Mouse (Mus musculus): ENCODE results near the gene Slc25a23. TPM values are rescaled to one million over a fixed set of nuclear protein-coding genes. Genes with fewer than 3 reads are reported as not detected.

Slc25a23 gene
- polyA plus RNA-seq, 1 experiment from 2014 or later, result 9.1 TPM

DNA sequence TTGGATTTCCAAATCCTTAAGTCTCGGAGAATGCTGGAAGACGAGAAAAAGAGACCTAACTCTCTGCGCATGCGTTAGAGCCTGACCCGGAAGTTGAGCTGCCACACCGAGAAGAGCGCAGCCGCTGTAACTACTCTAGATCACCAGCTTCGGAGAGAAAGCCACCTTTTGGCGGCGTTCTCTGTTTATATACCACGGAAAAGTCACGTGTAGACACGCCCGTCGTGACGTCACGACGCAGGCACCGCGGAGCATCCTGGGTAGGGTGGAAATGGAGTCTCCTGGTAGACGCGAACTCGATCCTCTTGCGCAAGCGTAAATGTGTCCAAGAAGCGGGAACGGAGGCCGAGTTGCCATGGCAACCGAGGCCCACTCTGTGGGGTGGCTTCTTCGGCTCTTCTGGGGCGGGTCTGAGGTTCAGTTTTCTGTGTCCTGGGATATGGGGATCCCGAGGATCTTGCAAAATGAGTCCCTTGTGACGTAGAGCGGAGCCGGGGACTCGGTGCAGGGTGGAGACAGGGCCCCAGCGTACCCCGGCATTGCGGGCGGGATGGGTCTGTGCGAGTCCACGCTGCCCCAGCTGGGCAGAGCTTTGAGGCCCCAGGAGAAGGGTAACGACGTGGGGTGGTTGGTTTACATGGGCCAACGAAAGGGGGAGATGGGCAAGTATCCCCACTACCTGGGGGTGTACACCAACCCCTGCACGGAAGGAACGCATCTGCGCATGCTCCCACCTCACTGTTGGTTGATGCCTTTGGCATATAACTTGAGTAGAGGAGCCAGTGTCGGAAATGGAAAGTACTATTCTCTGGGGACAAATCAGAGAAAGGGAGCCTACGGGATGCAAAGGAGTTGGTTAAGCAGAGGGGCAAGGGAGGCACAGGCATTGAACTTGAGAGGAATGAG is 48.2 kb downstream of the Slc25a23 start, which contains the start of the genes Gtf2f1 and Gm17949:
Gene Gtf2f1 (minus strand): TSS at position 53 of the 906 bp plus-strand sequence.
Gene Gm17949 (plus strand): TSS at position 234 of the 906 bp plus-strand sequence.
- Histone ChIP-seq H3K9me3 (no peaks in the 10 kb centered on the region), H3K9ac (peak within 1 kb of the TSS; percentile 85), H3K4me1 (peaks cover 19% of the 10 kb centered on the region), H3K27me3 (no peaks in the 10 kb centered on the region), H3K4me3 (peak within 1 kb of the TSS; percentile 77), H3K36me3 (peaks cover 32% of the 10 kb centered on the region), H3K27ac (peak within 1 kb of the TSS; percentile 98), H3K4me2 (peak within 1 kb of the TSS; percentile 85)
- WGBS, result under 1% methylated on average over 51 of the region's 51 CpGs
- ATAC-seq (ENCODE audit: insufficient number of reproducible peaks, insufficient read depth, low FRiP score, low TSS enrichment, low read depth), result peak; percentile 86

- ATAC-seq (ENCODE audit: insufficient number of reproducible peaks, insufficient read depth, low FRiP score, low TSS enrichment, low read depth), result 0 out of 2 replicates have a peak, but pooled peaks have one; percentile 2
- Histone ChIP-seq H3K4me2 (peak overlapping the region; percentile 85), H3K36me3 (peaks cover 38% of the 10 kb centered on the region), H3K27me3 (no peaks in the 10 kb centered on the region), H3K27ac (peak overlapping the region; percentile 78), H3K4me3 (peak overlapping the region; percentile 77), H3K9ac (peak overlapping the region; percentile 85), H3K4me1 (peaks cover 19% of the 10 kb centered on the region), H3K9me3 (no peaks in the 10 kb centered on the region)
- under 1% methylated on average over 19 of the region's 19 CpGs for WGBS
These were observed 48.8 kb downstream of the Slc25a23 start for GRCm38 (mm10) chr17:57010911-57011235.

- 0 out of 2 replicates have a peak overlapping the region, but pooled peaks have one; percentile 45 for H3K27ac ChIP-seq
- no peaks in the 10 kb centered on the region for H3K27me3 ChIP-seq
- no peaks in the 10 kb centered on the region for H3K9me3 ChIP-seq
- no peak for ATAC-seq (ENCODE audit: insufficient number of reproducible peaks, insufficient read depth, low FRiP score, low TSS enrichment, low read depth)
- peaks cover 74% of the 10 kb centered on the region for H3K36me3 ChIP-seq
- H3K4me3 ChIP-seq, result no peak overlapping the region
- peak overlapping the region; percentile 44; the same call in 1 of the 2 replicates for H3K9ac ChIP-seq
- 91% methylated on average over 13 of the region's 13 CpGs for WGBS
- H3K4me2 ChIP-seq, result no peak overlapping the region
- peaks cover 15% of the 10 kb centered on the region for H3K4me1 ChIP-seq
These were observed 52.3 kb downstream of the Slc25a23 start for GRCm38 (mm10) chr17:57007137-57007905.

- H3K36me3 ChIP-seq, result peaks cover 84% of the 10 kb centered on the region
- no peaks in the 10 kb centered on the region for H3K4me1 ChIP-seq
- H3K27ac ChIP-seq, result no peak overlapping the region
- ATAC-seq (ENCODE audit: insufficient number of reproducible peaks, insufficient read depth, low FRiP score, low TSS enrichment, low read depth), result no peak
- H3K9ac ChIP-seq, result 0 out of 2 replicates have a peak overlapping the region, but pooled peaks have one; percentile 16
- WGBS, result 94% methylated on average over 7 of the region's 7 CpGs
- no peaks in the 10 kb centered on the region for H3K9me3 ChIP-seq
- no peaks in the 10 kb centered on the region for H3K27me3 ChIP-seq
- H3K4me2 ChIP-seq, result no peak overlapping the region
- no peak overlapping the region for H3K4me3 ChIP-seq
These were observed 55.7 kb downstream of the Slc25a23 start for GRCm38 (mm10) chr17:57003994-57004393.

DNA sequence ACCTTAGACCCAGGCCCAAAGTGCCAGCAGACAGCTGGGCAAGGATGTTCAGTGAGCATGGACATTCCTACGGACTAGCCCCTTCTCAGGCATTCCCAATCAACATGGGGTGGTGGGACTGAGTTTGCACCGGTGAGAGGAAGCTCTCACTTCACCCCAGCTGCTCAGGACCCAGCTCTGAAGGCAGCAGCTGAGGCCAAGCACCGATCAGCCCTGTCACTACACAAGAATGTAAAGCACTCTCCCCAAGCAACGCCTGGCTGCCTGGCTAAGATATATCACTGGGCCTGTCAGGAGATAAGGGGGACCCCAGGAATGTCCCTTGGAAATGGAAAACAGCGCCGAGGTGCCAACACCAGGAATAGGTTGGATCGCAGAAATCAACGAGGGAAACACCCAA is 58.4 kb downstream of the Slc25a23 start:
- WGBS, result 79% methylated on average over 8 of the region's 8 CpGs
- no peak for ATAC-seq (ENCODE audit: insufficient number of reproducible peaks, insufficient read depth, low FRiP score, low TSS enrichment, low read depth)
- Histone ChIP-seq H3K27ac (no peak overlapping the region), H3K27me3 (no peaks in the 10 kb centered on the region), H3K4me1 (peaks cover 9% of the 10 kb centered on the region), H3K9me3 (no peaks in the 10 kb centered on the region), H3K4me3 (no peak overlapping the region), H3K36me3 (peaks cover 66% of the 10 kb centered on the region), H3K4me2 (no peak overlapping the region), H3K9ac (no peak overlapping the region)

- ATAC-seq (ENCODE audit: insufficient number of reproducible peaks, insufficient read depth, low FRiP score, low TSS enrichment, low read depth), result no peak
- Histone ChIP-seq H3K4me1 (peaks cover 9% of the 10 kb centered on the region), H3K4me2 (no peak within 1 kb of the TSS), H3K9ac (no peak within 1 kb of the TSS), H3K4me3 (no peak within 1 kb of the TSS), H3K36me3 (peaks cover 66% of the 10 kb centered on the region), H3K9me3 (no peaks in the 10 kb centered on the region), H3K27me3 (no peaks in the 10 kb centered on the region), H3K27ac (no peak within 1 kb of the TSS)
- WGBS, result 89% methylated on average over 9 of the region's 9 CpGs
These were observed 59.6 kb downstream of the Slc25a23 start, which contains the start of gene Pspn for GRCm38 (mm10) chr17:56999968-57000609. Gene Pspn, minus strand, starts transcription at chr17:57000018.

- Histone ChIP-seq H3K9ac (no peak overlapping the region), H3K36me3 (peaks cover 66% of the 10 kb centered on the region), H3K9me3 (no peaks in the 10 kb centered on the region), H3K4me3 (no peak overlapping the region), H3K27me3 (no peaks in the 10 kb centered on the region), H3K4me2 (no peak overlapping the region), H3K4me1 (peaks cover 9% of the 10 kb centered on the region), H3K27ac (no peak overlapping the region)
- 96% methylated on average over 9 of the region's 9 CpGs for WGBS
- no peak for ATAC-seq (ENCODE audit: insufficient number of reproducible peaks, insufficient read depth, low FRiP score, low TSS enrichment, low read depth)
These were observed 60.2 kb downstream of the Slc25a23 start for GRCm38 (mm10) chr17:56999414-56999813.

- under 1% methylated on average over 38 of the region's 38 CpGs for WGBS
- Histone ChIP-seq H3K9me3 (no peaks in the 10 kb centered on the region), H3K27me3 (no peaks in the 10 kb centered on the region), H3K36me3 (peaks cover 67% of the 10 kb centered on the region), H3K9ac (peak within 1 kb of the TSS; percentile 77), H3K27ac (peak within 1 kb of the TSS; percentile 74), H3K4me3 (peak within 1 kb of the TSS; percentile 82), H3K4me2 (peak within 1 kb of the TSS; percentile 76), H3K4me1 (peaks cover 9% of the 10 kb centered on the region)
- ATAC-seq (ENCODE audit: insufficient number of reproducible peaks, insufficient read depth, low FRiP score, low TSS enrichment, low read depth), result peak; percentile 96
These were observed 62.5 kb downstream of the Slc25a23 start, which contains the start of gene Alkbh7 for GRCm38 (mm10) chr17:56997029-56997667. Gene Alkbh7, plus strand, starts transcription at chr17:56997339.

- Histone ChIP-seq H3K9me3 (no peaks in the 10 kb centered on the region), H3K9ac (no peak overlapping the region), H3K4me1 (peaks cover 14% of the 10 kb centered on the region), H3K27me3 (no peaks in the 10 kb centered on the region), H3K27ac (no peak overlapping the region), H3K4me3 (peak overlapping the region; percentile 82), H3K36me3 (peaks cover 72% of the 10 kb centered on the region), H3K4me2 (peak overlapping the region; percentile 76)
- ATAC-seq (ENCODE audit: insufficient number of reproducible peaks, insufficient read depth, low FRiP score, low TSS enrichment, low read depth), result no peak
- 71% methylated on average over 2 of the region's 2 CpGs for WGBS
These were observed 63.2 kb downstream of the Slc25a23 start for GRCm38 (mm10) chr17:56996506-56996905.

GRCm38 (mm10) chr17:56995046-56995445 is 64.6 kb downstream of the Slc25a23 start:
- Histone ChIP-seq H3K4me3 (no peak overlapping the region), H3K9ac (no peak overlapping the region), H3K9me3 (no peaks in the 10 kb centered on the region), H3K4me2 (no peak overlapping the region), H3K36me3 (peaks cover 66% of the 10 kb centered on the region), H3K27me3 (no peaks in the 10 kb centered on the region), H3K27ac (no peak overlapping the region), H3K4me1 (peaks cover 20% of the 10 kb centered on the region)
- 88% methylated on average over 8 of the region's 8 CpGs for WGBS
- no peak for ATAC-seq (ENCODE audit: insufficient number of reproducible peaks, insufficient read depth, low FRiP score, low TSS enrichment, low read depth)

Data from embryonic facial prominence, embryonic 13.5 days (tissue).